Mouse (Mus musculus): ENCODE measurements around the gene Tnnc1. TPM values are rescaled to one million over a fixed set of nuclear protein-coding genes. Genes with fewer than 3 reads are reported as not detected.

The Tnnc1 gene
- polyA plus RNA-seq, 1 experiment from 2014 or later, result 2.2 TPM

DNA sequence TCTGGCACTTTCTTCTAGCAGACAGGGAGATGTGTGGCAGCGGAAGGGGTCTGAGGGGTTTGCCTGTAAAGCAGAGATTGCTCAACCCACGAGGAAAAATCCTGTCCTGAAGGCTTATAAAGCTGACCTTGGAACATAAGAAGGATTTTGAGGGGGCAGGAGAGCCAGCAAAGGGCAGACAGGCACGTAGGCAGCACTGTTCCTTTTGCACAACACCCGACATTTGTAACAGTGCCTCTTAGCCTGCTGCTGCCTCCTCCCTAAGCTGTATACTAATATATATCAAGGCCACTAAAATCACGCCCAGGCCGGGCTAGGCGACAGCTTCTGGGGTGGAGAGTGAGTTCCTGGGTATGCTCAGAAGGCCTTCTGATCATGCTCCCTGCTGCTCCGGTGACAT lies 22.3 kb downstream of the Tnnc1 start:
- H3K4me1 ChIP-seq (replicated peaks; ENCODE audit: control insufficient read depth, insufficient read depth, low read length), result peaks cover 8% of the 10 kb centered on the region
- no peak for ATAC-seq (replicated peaks; ENCODE audit: low FRiP score, low TSS enrichment, low read depth)
- no peak overlapping the region for H3K4me3 ChIP-seq (ENCODE audit: low read depth, low read length)
- no peak overlapping the region for H3K27ac ChIP-seq (ENCODE audit: low read depth)
- 63% methylated on average over 8 of the region's 8 CpGs for WGBS
- H3K4me2 ChIP-seq (ENCODE audit: low read length), result no peak overlapping the region
- no peak for DNase-seq (ENCODE audit: low spot score)
- H3K36me3 ChIP-seq (ENCODE audit: control insufficient read depth, insufficient read depth, low read length), result no peaks in the 10 kb centered on the region
- no peaks in the 10 kb centered on the region for H3K27me3 ChIP-seq (replicated peaks; ENCODE audit: control insufficient read depth, insufficient read depth, low read length)
- H3K9me3 ChIP-seq (ENCODE audit: control insufficient read depth, low read length), result no peaks in the 10 kb centered on the region
- H3K9ac ChIP-seq (ENCODE audit: low read length), result no peak overlapping the region

DNA sequence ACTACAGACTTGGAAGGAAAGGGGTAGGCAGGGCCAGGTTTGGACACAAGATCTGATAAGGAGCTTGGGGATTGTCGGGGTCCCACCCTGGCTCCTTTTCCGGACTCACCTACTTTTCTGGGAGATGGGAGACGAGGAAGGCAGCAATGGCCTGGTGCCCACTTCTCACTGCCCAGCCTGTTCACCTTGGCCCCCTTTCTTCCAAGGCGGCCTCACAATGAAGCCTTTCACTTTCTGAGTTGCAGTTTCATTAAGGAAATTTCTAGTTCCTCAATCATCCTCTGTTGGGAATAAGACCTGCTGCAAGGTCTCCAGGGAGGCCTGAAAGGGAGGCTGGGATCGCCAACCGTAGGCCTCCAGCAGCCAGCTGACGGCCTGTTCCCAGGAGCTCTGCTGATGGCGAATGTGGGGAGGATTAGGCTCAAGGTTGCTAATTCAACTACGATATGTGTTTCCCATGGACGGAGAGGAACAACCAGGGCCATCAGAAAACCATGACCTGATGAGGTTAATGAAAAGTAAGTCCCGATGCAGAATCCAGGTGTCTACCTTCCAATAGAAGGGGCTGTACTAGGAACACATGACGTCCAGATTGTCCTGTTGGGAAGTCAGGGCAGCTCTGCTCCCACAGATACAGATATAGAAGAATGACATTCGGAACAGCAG lies 24.4 kb downstream of the Tnnc1 start:
- H3K4me2 ChIP-seq (ENCODE audit: low read length), result no peak overlapping the region
- H3K4me3 ChIP-seq (ENCODE audit: low read depth, low read length), result no peak overlapping the region
- DNase-seq (ENCODE audit: low spot score) (no peak), ATAC-seq (replicated peaks; ENCODE audit: low FRiP score, low TSS enrichment, low read depth) (no peak)
- H3K36me3 ChIP-seq (ENCODE audit: control insufficient read depth, insufficient read depth, low read length), result no peaks in the 10 kb centered on the region
- no peak overlapping the region for H3K9ac ChIP-seq (ENCODE audit: low read length)
- 87% methylated on average over 13 of the region's 13 CpGs for WGBS
- H3K27ac ChIP-seq (ENCODE audit: low read depth), result no peak overlapping the region
- H3K4me1 ChIP-seq (replicated peaks; ENCODE audit: control insufficient read depth, insufficient read depth, low read length), result no peaks in the 10 kb centered on the region; the same call in 1 of the 2 replicates
- no peaks in the 10 kb centered on the region for H3K9me3 ChIP-seq (ENCODE audit: control insufficient read depth, low read length)
- H3K27me3 ChIP-seq (replicated peaks; ENCODE audit: control insufficient read depth, insufficient read depth, low read length), result no peaks in the 10 kb centered on the region

DNA sequence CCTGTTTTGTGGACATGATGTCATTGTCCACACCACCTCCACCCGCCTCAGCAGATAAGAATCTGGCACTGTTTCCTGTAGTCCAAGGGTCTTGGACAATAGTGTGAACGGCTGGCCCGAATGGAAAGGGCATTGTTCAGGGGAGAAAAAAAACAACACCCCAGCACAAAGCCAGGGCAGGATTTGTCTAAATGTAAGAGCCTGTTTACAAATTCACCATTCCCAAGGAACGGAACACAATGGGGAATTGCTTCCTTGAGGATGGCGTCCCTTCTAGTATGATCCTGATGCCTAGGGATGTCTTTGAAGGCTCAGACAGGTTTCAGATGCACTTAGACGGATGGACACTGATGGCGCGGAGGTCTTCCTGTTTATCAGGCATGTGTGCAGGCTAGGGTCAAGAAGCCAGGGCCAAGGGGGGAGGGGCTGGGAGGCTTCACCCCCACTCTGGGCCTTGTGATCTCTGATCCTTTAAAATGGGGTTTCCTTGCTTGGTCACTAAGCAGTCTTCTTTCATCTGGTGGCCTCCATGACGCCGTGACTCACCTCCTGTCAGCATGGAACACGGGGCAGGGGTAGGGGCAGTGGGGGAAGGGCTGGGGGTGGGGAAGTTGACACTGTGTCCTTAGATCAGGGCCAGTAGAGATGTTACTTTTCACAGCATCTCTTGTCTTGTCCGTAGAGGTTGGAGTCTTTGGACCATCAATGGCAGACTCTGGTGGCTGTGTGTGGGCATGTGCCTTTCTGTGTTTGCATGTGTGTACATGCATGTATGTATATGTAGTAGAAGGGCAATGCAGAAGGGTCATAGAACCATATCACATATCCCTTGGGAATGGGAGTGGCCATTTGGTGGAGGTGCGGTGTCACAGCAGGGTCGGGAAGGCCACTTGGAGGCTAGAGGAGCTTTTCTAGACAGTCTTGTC lies 25.2 kb downstream of the Tnnc1 start:
- WGBS, result 77% methylated on average over 14 of the region's 14 CpGs

DNA sequence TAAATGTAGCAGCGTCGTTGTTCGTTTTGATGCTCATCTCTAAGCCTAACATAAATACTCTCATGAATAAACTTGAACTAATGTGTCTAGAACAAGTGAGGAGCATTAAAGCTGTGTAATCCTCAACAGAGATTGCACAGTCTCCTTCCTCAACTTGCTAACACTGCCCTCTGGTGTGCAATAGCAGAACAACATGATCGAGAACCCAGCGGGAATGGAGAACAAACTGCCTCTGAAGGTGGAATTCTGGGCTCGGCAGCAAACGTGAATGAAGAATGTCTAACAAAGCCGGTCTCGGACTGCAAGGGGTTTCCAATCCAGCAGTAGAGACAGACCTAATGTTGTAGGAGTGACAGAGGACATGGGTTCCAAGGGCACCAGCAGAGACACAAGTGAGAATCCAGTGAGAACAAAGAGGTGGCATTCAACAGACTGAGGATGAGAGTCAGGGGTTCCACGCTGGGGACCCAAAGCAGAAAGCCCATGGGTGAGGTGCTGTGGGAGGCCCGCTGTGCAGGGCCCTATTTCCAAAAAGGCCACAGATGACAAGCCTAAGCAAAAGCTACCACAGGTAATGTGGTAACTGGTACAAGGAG lies 26.0 kb downstream of the Tnnc1 start:
- H3K4me3 ChIP-seq (ENCODE audit: low read depth, low read length), result no peak overlapping the region
- H3K4me1 ChIP-seq (replicated peaks; ENCODE audit: control insufficient read depth, insufficient read depth, low read length), result no peaks in the 10 kb centered on the region
- peaks cover 6% of the 10 kb centered on the region for H3K36me3 ChIP-seq (ENCODE audit: control insufficient read depth, insufficient read depth, low read length)
- H3K27ac ChIP-seq (ENCODE audit: low read depth), result no peak overlapping the region
- ATAC-seq (replicated peaks; ENCODE audit: low FRiP score, low TSS enrichment, low read depth) (peak; percentile 45), DNase-seq (ENCODE audit: low spot score) (peak; percentile 92)
- H3K4me2 ChIP-seq (ENCODE audit: low read length), result no peak overlapping the region
- WGBS, result 17% methylated on average over 11 of the region's 11 CpGs
- H3K9me3 ChIP-seq (ENCODE audit: control insufficient read depth, low read length), result no peaks in the 10 kb centered on the region
- H3K27me3 ChIP-seq (replicated peaks; ENCODE audit: control insufficient read depth, insufficient read depth, low read length), result no peaks in the 10 kb centered on the region
- no peak overlapping the region for H3K9ac ChIP-seq (ENCODE audit: low read length)

More for the DNA sequence above, 25.2 kb downstream of the Tnnc1 start:
- DNase-seq (ENCODE audit: low spot score) (no peak), ATAC-seq (replicated peaks; ENCODE audit: low FRiP score, low TSS enrichment, low read depth) (peak; percentile 51)
- no peaks in the 10 kb centered on the region for H3K27me3 ChIP-seq (replicated peaks; ENCODE audit: control insufficient read depth, insufficient read depth, low read length)
- H3K27ac ChIP-seq (ENCODE audit: low read depth), result no peak overlapping the region
- no peak overlapping the region for H3K4me3 ChIP-seq (ENCODE audit: low read depth, low read length)
- no peaks in the 10 kb centered on the region for H3K36me3 ChIP-seq (ENCODE audit: control insufficient read depth, insufficient read depth, low read length)
- H3K4me2 ChIP-seq (ENCODE audit: low read length), result no peak overlapping the region
- H3K9ac ChIP-seq (ENCODE audit: low read length), result no peak overlapping the region
- H3K4me1 ChIP-seq (replicated peaks; ENCODE audit: control insufficient read depth, insufficient read depth, low read length), result no peaks in the 10 kb centered on the region; the same call in 1 of the 2 replicates
- no peaks in the 10 kb centered on the region for H3K9me3 ChIP-seq (ENCODE audit: control insufficient read depth, low read length)

DNA sequence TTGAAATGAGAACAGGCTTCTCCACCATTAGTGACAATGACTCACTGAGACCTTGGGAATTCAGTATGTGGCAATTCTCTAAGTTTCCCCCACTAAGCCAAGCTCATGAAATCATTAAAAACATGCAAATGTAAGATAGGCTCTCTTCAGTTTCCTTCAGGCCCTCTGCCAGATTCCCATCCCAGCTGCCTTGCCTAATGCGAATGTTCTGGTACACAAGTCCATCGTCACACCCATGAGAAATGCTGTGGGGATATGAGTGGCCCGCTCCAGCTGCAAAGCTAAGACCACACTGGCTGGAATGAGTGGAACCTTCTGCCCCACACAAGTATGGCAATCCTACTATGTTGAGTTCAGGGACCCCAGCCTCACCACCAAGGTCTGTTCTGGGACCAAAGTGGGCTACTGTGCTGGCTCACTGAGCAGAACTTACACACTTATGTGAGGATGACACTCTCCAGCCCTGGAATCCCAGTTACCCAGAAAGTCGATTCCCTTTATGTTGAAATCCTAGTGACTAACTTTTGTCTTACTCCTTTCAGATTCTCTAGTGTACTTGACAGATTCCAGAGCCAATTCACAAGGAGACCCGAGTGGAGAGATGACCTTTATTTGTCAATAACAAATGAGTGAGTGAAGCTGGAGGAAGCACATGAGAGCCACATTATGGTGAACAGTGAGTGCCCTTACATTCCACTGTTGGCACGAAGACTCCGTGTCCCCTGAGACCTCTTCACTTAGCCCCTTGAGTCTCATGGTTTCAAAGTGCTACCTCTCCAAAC lies 29.2 kb downstream of the Tnnc1 start:
- WGBS, result 76% methylated on average over 7 of the region's 7 CpGs
- no peak for DNase-seq (ENCODE audit: low spot score)
- no peak overlapping the region for H3K4me3 ChIP-seq (ENCODE audit: low read depth, low read length)
- peaks cover 6% of the 10 kb centered on the region for H3K36me3 ChIP-seq (ENCODE audit: control insufficient read depth, insufficient read depth, low read length)
- H3K9me3 ChIP-seq (ENCODE audit: control insufficient read depth, low read length), result no peaks in the 10 kb centered on the region
- H3K27ac ChIP-seq (ENCODE audit: low read depth), result no peak overlapping the region
- H3K4me1 ChIP-seq (replicated peaks; ENCODE audit: control insufficient read depth, insufficient read depth, low read length), result no peaks in the 10 kb centered on the region
- ATAC-seq (replicated peaks; ENCODE audit: low FRiP score, low TSS enrichment, low read depth), result no peak
- H3K4me2 ChIP-seq (ENCODE audit: low read length), result no peak overlapping the region
- no peaks in the 10 kb centered on the region for H3K27me3 ChIP-seq (replicated peaks; ENCODE audit: control insufficient read depth, insufficient read depth, low read length)
- H3K9ac ChIP-seq (ENCODE audit: low read length), result no peak overlapping the region

DNA sequence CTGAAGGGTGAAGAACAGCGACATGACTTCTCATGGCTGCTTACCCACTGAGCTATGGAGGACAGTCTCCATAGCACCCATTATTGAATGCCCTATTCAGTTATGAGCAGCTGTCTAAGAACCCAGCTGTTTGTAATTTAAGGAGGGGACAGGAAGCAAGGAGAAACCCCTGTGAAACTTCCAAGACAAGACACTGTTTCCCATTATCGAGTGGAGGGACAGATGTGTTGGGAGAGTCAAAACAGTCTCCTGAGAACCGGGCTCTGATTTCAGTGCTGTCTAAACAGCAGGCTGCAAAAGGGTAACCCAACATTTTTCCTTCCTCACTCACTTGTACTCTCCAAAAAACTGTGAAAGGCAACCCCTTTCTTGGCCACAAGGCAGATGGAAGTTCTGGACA lies 32.4 kb downstream of the Tnnc1 start:
- H3K9me3 ChIP-seq (ENCODE audit: control insufficient read depth, low read length), result no peaks in the 10 kb centered on the region
- no peaks in the 10 kb centered on the region for H3K4me1 ChIP-seq (replicated peaks; ENCODE audit: control insufficient read depth, insufficient read depth, low read length)
- peaks cover 6% of the 10 kb centered on the region for H3K36me3 ChIP-seq (ENCODE audit: control insufficient read depth, insufficient read depth, low read length)
- ATAC-seq (replicated peaks; ENCODE audit: low FRiP score, low TSS enrichment, low read depth) (no peak), DNase-seq (ENCODE audit: low spot score) (no peak)
- no peak overlapping the region for H3K27ac ChIP-seq (ENCODE audit: low read depth)
- no peaks in the 10 kb centered on the region for H3K27me3 ChIP-seq (replicated peaks; ENCODE audit: control insufficient read depth, insufficient read depth, low read length)
- H3K4me3 ChIP-seq (ENCODE audit: low read depth, low read length), result no peak overlapping the region
- 68% methylated on average over 3 of the region's 3 CpGs for WGBS
- no peak overlapping the region for H3K4me2 ChIP-seq (ENCODE audit: low read length)
- H3K9ac ChIP-seq (ENCODE audit: low read length), result no peak overlapping the region

DNA sequence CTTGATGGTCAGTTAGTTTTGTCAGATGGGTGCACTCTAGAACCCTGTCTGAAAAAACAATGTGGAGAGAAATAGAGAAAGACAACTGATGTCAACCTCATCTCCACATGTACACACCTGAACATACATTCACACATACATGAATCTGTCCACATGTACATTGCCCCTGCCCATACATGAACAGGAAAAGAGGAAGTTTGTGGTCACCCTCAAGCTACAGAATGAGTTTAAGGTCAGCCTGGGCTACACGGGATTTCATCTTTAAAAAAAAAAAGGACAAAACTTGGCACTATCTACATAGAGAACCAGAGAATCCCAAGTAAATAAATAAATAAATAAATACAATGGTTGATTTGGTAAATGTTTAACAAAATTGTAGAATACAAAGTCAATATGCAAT lies 36.7 kb downstream of the Tnnc1 start:
- H3K4me1 ChIP-seq (replicated peaks; ENCODE audit: control insufficient read depth, insufficient read depth, low read length), result no peaks in the 10 kb centered on the region
- H3K36me3 ChIP-seq (ENCODE audit: control insufficient read depth, insufficient read depth, low read length), result no peaks in the 10 kb centered on the region
- WGBS, result 70% methylated on average over 1 of the region's 1 CpGs
- DNase-seq (ENCODE audit: low spot score), result no peak
- ATAC-seq (replicated peaks; ENCODE audit: low FRiP score, low TSS enrichment, low read depth), result no peak
- no peak overlapping the region for H3K4me3 ChIP-seq (ENCODE audit: low read depth, low read length)
- H3K27me3 ChIP-seq (replicated peaks; ENCODE audit: control insufficient read depth, insufficient read depth, low read length), result no peaks in the 10 kb centered on the region
- no peak overlapping the region for H3K4me2 ChIP-seq (ENCODE audit: low read length)
- H3K27ac ChIP-seq (ENCODE audit: low read depth), result no peak overlapping the region
- no peaks in the 10 kb centered on the region for H3K9me3 ChIP-seq (ENCODE audit: control insufficient read depth, low read length)
- H3K9ac ChIP-seq (ENCODE audit: low read length), result no peak overlapping the region

DNA sequence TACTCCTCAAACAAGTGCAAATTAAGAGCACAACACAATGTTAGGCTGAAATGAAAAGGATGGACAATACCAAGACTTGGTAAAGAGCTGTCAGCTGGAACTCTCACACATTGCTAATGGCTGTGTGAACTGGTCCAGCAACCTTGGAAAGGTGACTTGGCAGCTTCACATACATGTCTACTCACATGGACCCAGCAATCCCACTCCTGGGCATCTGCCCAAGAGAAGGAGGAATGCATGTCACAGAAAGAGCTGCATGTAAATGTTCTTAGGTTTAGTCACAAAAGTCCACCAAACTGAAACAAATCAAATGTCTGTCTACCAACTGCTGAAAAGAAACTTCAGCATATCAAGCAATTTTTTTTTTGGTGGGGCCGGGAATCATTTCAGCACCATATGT lies 37.8 kb downstream of the Tnnc1 start:
- Histone ChIP-seq H3K36me3 (ENCODE audit: control insufficient read depth, insufficient read depth, low read length) (no peaks in the 10 kb centered on the region), H3K4me3 (ENCODE audit: low read depth, low read length) (no peak overlapping the region), H3K9me3 (ENCODE audit: control insufficient read depth, low read length) (no peaks in the 10 kb centered on the region), H3K27ac (ENCODE audit: low read depth) (no peak overlapping the region), H3K27me3 (replicated peaks; ENCODE audit: control insufficient read depth, insufficient read depth, low read length) (no peaks in the 10 kb centered on the region), H3K9ac (ENCODE audit: low read length) (no peak overlapping the region), H3K4me1 (replicated peaks; ENCODE audit: control insufficient read depth, insufficient read depth, low read length) (0 out of 2 replicates have a peak, but pooled peaks cover 2% of the 10 kb centered on the region), H3K4me2 (ENCODE audit: low read length) (no peak overlapping the region)
- ATAC-seq (replicated peaks; ENCODE audit: low FRiP score, low TSS enrichment, low read depth) (no peak), DNase-seq (ENCODE audit: low spot score) (no peak)
- 87% methylated on average over 1 of the region's 1 CpGs for WGBS

Measured in intestine, embryonic 14.5 days (tissue).